Mouse (Mus musculus) liver, embryonic 15.5 days (tissue): ENCODE data around the gene Psmb11. TPM values are rescaled to one million over a fixed set of nuclear protein-coding genes. Genes with fewer than 3 reads are reported as not detected.
A peak's percentile ranks its signal among the peaks of the same experiment; 100 is the strongest.

Source experiments
- ATAC-seq: fragments of 200-750 bp; cut with Nextera tagmentation; 2 replicates; pipeline ENCODE4 v1.8.0; 2017; ENCODE audit warnings: moderate number of reproducible peaks, mild to moderate bottlenecking, moderate library complexity; ENCODE audit not compliant: insufficient read depth
- H3K27ac ChIP-seq: fragments of 300-500 bp; sonication (generic); replicated peaks from 2 replicates; pipeline ENCODE4 v1.5.1; 2015; ENCODE audit warnings: mild to moderate bottlenecking, inconsistent platforms
- H3K27me3 ChIP-seq: fragments of 300-500 bp; sonication (generic); 2 replicates; pipeline ENCODE4 v1.6.1; 2015; ENCODE audit warnings: mild to moderate bottlenecking, inconsistent platforms
- H3K36me3 ChIP-seq: fragments of 300-500 bp; sonication (generic); replicated peaks from 2 replicates; pipeline ENCODE4 v1.6.1; 2015; ENCODE audit warnings: moderate library complexity, mild to moderate bottlenecking, inconsistent platforms
- H3K4me1 ChIP-seq: fragments of 300-500 bp; sonication (generic); replicated peaks from 2 replicates; pipeline ENCODE4 v1.6.1; 2015; ENCODE audit warnings: inconsistent platforms
- H3K4me2 ChIP-seq: fragments of 300-500 bp; sonication (generic); 2 replicates; pipeline ENCODE4 v1.6.1; 2015; ENCODE audit warnings: moderate library complexity, mild to moderate bottlenecking, inconsistent platforms
- H3K4me3 ChIP-seq: fragments of 300-500 bp; sonication (generic); replicated peaks from 2 replicates; pipeline ENCODE4 v1.5.1; 2015; ENCODE audit warnings: mild to moderate bottlenecking, inconsistent platforms
- H3K9ac ChIP-seq: fragments of 300-500 bp; sonication (generic); 2 replicates; pipeline ENCODE4 v1.6.1; 2015; ENCODE audit warnings: moderate library complexity, mild to moderate bottlenecking, inconsistent platforms
- H3K9me3 ChIP-seq: fragments of 300-500 bp; sonication (generic); replicated peaks from 2 replicates; pipeline ENCODE4 v1.6.1; 2016; ENCODE audit warnings: inconsistent platforms
- WGBS: fragments of 180-500 bp; shearing (Covaris S2); methylation state at CpG from one replicate; pipeline ENCODE4 v1.1.7; 2015; ENCODE audit warnings: mixed read lengths; ENCODE audit not compliant: insufficient replicate concordance; 5-methylcytosine and 5-hydroxymethylcytosine counted together
- polyA plus RNA-seq: library from polyadenylated mRNA; unstranded; fragments of >200 nt; fragmentation: Nextera tagmentation; extraction: Ambion mirVana; gene quantifications from 2 replicates; pipeline ENCODE4 v1.2.1, GENCODE M21; 2015

The Psmb11 gene
- polyA plus RNA-seq, result not detected in 2 replicates

DNA sequence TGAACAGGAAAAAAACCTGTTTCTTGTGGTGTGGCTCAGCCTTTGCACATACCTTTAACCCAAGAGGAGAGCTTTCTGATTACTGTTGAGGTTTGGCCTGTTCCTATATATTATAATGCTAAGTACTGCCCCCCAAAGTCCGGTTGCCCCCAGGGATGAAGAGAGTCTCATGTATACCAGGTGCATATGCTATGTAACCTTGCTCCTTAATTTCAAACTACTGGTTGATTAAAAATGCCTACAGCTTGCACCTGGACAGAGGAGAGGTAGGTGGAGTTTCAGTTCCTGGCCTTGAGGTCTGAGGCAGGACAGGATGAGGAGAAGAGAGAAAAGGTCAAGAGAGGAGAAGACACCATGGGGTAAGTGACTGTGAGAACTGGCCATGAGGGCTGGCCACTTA lies at the start of gene Psmb11:
TSS of gene Psmb11 (plus strand) at position 301 of the 400 bp plus-strand sequence.
- no peak for ATAC-seq
- H3K27me3 ChIP-seq, result peaks cover 14% of the 10 kb centered on the region
- no peak within 1 kb of the TSS for H3K9ac ChIP-seq
- no peak within 1 kb of the TSS for H3K27ac ChIP-seq
- H3K36me3 ChIP-seq, result peaks cover 4% of the 10 kb centered on the region; the same call in 1 of the 2 replicates
- H3K4me2 ChIP-seq, result no peak within 1 kb of the TSS
- H3K4me3 ChIP-seq, result no peak within 1 kb of the TSS
- H3K9me3 ChIP-seq, result no peaks in the 10 kb centered on the region
- WGBS, result 79% methylated on average over 1 of the region's 1 CpGs
- H3K4me1 ChIP-seq, result peaks cover 22% of the 10 kb centered on the region

DNA sequence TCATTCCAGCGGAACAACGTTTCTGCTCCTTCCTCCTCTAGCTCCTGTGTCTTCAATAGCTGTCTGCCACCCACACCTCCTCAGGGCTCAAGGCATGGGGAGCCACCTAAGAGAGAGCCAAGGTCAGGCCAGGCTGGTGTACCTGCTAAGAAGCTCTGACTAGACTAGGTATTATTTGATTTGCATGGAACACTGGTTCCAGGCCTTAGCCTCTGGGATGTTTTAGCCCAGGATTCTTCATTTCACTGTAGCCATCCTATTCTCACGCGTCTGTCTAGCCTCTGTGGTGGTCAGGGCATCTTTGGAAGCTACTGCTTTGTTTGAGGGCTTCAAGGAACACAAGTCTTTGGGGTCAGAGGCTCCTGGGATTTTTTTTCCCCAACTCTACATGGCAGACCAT lies 49.1 kb upstream of the Psmb11 start:
- Histone ChIP-seq H3K4me2 (no peak overlapping the region), H3K9me3 (no peaks in the 10 kb centered on the region), H3K4me1 (peaks cover 57% of the 10 kb centered on the region), H3K4me3 (no peak overlapping the region), H3K36me3 (peaks cover 13% of the 10 kb centered on the region), H3K9ac (no peak overlapping the region), H3K27ac (no peak overlapping the region), H3K27me3 (peaks cover 70% of the 10 kb centered on the region)
- WGBS, result 70% methylated on average over 4 of the region's 4 CpGs
- no peak for ATAC-seq

DNA sequence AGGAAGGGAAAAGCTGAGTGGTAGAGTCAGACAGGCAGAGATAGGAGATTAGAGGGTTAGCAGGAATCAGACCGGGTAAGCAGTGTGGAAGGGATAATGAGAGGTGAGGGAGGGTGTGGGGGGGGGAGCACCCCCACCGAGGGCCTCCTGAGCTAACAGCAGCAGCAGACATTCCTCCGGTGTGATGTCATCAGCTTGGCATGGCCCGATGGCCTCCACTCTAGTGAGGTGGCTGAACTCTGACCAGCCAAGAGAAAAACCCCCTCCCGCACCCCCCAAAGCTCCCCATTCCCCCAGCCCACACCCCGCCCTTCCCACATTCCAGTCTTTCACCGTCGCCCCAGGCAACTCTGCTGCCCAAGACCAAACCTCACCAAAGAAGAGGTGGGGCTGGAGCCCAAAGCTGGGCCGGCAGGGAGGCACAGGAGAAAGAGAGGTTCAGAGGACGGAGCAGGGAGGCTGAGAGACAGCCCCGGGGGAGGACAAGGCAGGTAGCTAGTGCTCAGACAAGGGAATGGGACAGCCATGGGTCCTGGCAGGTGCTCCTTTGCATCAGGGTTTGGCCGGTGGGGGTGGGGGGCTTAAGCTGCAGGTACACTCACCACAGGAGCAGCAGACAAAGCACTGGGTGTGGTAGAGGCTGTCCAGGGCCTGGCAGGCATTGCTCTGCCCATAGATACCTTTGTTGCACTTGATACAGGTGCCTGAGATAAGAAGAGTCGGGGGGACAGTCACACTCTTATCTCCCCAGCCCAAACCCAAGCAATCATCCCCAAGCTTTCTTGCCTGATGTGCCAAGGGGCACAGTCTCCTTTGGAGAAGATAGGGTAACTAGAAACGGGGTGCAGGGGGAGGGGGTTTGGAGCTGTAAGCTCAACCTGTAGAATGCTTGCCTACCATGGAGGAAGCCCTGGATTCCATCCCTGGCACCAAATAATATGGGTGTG lies 48.2 kb upstream of the Psmb11 start:
- ATAC-seq, result peak; percentile 29; the same call in 1 of the 2 replicates
- H3K9ac ChIP-seq, result no peak overlapping the region; the same call in 1 of the 2 replicates
- WGBS, result 33% methylated on average over 14 of the region's 14 CpGs
- H3K36me3 ChIP-seq, result peaks cover 9% of the 10 kb centered on the region
- peak overlapping the region; percentile 49 for H3K4me2 ChIP-seq
- peak overlapping the region; percentile 9; the same call in 1 of the 2 replicates for H3K4me3 ChIP-seq
- H3K27ac ChIP-seq, result no peak overlapping the region; the same call in 1 of the 2 replicates
- peaks cover 79% of the 10 kb centered on the region for H3K27me3 ChIP-seq
- peaks cover 67% of the 10 kb centered on the region for H3K4me1 ChIP-seq
- no peaks in the 10 kb centered on the region for H3K9me3 ChIP-seq

DNA sequence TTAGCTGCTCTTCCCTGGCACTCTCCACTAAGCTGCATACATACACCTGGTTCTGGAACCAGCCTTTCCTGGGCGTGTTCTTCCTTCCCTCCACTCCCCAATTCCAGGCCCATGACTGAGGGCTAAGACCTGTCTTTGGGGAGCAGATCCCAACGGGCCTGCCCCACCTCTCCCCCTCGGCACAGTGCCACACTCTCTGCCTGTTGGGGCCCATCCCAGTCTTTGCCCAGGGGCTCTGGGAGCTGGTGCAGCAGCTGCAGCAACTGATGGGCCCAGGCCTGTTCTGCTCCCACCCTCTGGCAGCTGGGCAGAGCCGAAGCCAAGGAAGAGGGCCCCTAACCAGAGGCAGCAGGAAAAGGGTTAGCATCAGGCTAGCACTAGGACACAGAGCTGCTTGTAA lies 47.0 kb upstream of the Psmb11 start:
- H3K4me1 ChIP-seq, result peaks cover 76% of the 10 kb centered on the region

DNA sequence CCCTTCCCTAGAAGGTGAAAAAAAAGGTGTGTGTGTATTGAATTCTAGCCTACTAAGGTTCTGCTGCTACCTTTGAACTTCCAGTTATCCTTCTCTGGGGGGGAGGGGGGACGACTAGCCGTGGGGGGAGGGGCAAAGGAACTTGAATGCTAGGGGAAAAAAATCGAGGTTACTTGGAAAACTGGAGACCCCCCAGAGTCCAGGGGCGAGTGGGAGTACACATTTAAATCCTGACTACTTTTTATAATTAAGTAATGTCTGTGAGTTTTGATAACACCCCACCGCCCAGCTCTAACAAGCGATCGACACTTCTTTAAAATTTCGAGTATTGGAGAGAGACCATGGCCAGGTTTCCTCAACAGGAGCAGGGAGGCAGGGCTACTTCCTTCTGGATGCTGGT lies 46.2 kb upstream of the Psmb11 start:
- ATAC-seq, result no peak
- peaks cover 6% of the 10 kb centered on the region for H3K36me3 ChIP-seq
- no peaks in the 10 kb centered on the region for H3K9me3 ChIP-seq
- H3K9ac ChIP-seq, result no peak overlapping the region
- peak overlapping the region; percentile 68 for H3K4me2 ChIP-seq
- peaks cover 79% of the 10 kb centered on the region for H3K4me1 ChIP-seq
- 13% methylated on average over 8 of the region's 8 CpGs for WGBS
- no peak overlapping the region; the same call in 1 of the 2 replicates for H3K27ac ChIP-seq
- peak overlapping the region; percentile 58 for H3K4me3 ChIP-seq
- peaks cover 96% of the 10 kb centered on the region for H3K27me3 ChIP-seq

More for the DNA sequence above, 47.0 kb upstream of the Psmb11 start:
- Histone ChIP-seq H3K36me3 (peaks cover 6% of the 10 kb centered on the region), H3K27ac (no peak overlapping the region), H3K27me3 (peaks cover 91% of the 10 kb centered on the region), H3K9me3 (no peaks in the 10 kb centered on the region), H3K4me2 (peak overlapping the region; percentile 68), H3K4me3 (peak overlapping the region; percentile 58), H3K9ac (peak overlapping the region; percentile 18; the same call in 1 of the 2 replicates)
- 34% methylated on average over 4 of the region's 4 CpGs for WGBS
- ATAC-seq, result no peak

DNA sequence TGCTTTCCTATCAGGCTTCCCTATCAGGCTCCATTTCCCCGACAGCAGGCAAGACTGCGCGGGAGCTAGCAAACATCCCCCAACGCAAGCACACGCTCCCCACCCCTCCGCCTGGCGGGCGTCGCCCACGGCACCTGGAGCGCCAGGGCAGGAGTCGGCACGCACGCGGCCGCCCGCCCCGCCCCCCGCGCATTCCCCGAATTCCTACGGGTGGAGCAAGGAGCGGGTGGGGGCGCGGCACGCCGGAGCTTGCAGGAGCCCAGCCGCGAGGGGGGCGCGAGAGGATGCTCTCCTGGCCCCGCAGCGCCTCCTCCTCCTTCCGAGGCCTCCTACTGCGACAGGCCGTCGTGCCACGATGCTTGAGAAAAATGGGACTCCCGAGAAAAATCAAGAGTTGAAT lies 45.6 kb upstream of the Psmb11 start:
- Histone ChIP-seq H3K4me1 (peaks cover 76% of the 10 kb centered on the region), H3K36me3 (peaks cover 6% of the 10 kb centered on the region), H3K9me3 (no peaks in the 10 kb centered on the region), H3K27ac (no peak overlapping the region; the same call in 1 of the 2 replicates), H3K4me2 (peak overlapping the region; percentile 68), H3K4me3 (peak overlapping the region; percentile 58), H3K27me3 (peaks cover 92% of the 10 kb centered on the region), H3K9ac (no peak overlapping the region)
- ATAC-seq, result peak; percentile 11; the same call in 1 of the 2 replicates
- WGBS, result 1% methylated on average over 39 of the region's 39 CpGs

DNA sequence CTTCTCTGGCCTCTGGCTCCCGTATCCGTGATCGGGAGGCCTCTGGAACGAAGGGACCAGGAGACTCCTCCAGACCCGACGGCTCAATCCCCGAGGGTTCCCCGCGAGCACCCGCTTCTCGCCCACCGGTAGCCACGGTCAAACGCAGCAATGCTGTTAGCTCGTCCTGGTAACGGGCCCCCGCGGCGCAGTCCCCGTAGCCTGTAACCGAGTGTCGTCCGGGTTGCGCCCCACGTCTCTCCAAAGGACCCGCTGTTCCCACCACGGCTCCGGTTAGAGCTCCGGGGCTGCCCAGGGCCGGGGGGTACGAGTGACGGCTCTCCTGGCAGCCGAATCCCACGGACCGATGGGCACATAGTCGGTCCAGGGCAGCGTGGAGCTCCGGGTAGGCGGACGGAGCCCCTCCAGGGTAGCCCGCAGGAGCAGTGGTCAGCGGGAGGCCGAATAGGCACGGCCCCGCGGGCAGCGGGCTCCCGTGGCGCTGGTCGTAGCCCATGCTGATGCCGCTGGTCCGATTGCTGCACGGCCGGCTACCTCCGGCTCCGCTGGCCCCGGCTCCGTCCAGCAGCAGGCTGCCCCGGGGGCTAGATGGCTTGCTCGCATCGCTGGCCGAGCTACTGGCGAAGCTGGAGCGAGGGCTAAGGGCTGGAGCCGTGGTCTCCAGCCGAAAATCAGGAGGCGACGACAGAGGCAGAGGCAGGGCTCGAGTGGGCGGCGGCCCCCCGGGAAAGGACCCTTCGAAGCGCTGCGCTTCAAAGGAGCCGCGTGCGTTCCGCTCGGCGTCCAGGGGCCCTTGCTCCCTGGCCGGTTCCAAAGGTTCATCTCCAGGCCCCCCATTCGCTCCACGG lies 44.8 kb upstream of the Psmb11 start:
- ATAC-seq, result no peak
- Histone ChIP-seq H3K4me3 (peak overlapping the region; percentile 58), H3K4me1 (peaks cover 76% of the 10 kb centered on the region), H3K9me3 (no peaks in the 10 kb centered on the region), H3K27me3 (peaks cover 85% of the 10 kb centered on the region), H3K27ac (peak overlapping the region; percentile 26; the same call in 1 of the 2 replicates), H3K36me3 (peaks cover under 1% of the 10 kb centered on the region; the same call in 1 of the 2 replicates), H3K4me2 (peak overlapping the region; percentile 68), H3K9ac (peak overlapping the region; percentile 44)
- 2% methylated on average over 84 of the region's 84 CpGs for WGBS

DNA sequence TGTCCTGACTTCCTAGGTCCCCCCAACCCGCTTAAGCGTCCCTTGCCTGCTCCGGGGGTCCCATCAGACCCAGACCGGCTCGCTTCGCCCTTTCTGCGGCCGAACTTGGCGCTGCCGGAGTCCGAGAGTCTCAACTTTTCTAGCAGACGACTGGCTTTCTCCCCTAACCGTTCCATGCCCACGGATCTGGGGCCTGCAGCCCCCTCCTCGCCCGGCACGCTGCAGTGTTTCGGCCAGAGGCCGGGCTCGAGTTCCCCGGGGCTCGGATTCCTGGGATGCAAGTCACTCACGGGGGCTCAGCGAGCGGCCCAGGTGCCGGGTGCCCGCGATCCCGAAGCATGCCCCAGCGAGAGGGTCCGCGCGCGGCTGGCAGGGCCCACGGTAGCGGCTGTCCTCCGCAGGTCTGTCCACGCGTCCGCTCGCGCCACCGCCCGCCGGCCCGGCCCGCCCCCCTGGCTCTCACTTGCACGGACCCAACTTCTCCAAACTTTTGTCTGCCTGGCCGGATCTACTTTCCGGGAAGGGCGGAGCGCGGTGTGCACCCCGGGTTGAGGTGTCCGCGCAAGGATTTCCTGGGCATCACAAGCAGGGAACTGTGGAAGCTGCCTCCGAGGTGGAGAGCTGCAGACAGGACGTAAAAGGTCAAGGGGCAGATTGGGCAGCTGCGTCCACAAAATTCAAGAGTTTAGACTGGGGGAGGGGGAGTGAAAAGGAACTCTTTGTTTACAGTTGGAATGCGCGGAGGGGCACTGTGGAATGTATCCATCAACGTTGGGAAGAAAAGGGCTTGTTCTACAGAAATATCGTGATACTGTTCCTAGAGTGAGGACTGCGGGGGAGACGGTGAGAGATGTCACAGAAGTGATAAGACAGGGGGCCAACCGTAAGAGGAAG lies 43.9 kb upstream of the Psmb11 start, which contains the start of gene Ajuba:
TSS of gene Ajuba (minus strand) at position 470 of the 894 bp plus-strand sequence.
- peak within 1 kb of the TSS; percentile 44 for H3K9ac ChIP-seq
- peaks cover 72% of the 10 kb centered on the region for H3K4me1 ChIP-seq
- H3K27me3 ChIP-seq, result peaks cover 77% of the 10 kb centered on the region
- peak within 1 kb of the TSS; percentile 68 for H3K4me2 ChIP-seq
- under 1% methylated on average over 66 of the region's 66 CpGs for WGBS
- no peaks in the 10 kb centered on the region for H3K9me3 ChIP-seq
- ATAC-seq, result peak; percentile 50; the same call in 1 of the 2 replicates
- peak within 1 kb of the TSS; percentile 58 for H3K4me3 ChIP-seq
- H3K36me3 ChIP-seq, result no peaks in the 10 kb centered on the region
- peak within 1 kb of the TSS; percentile 59 for H3K27ac ChIP-seq

DNA sequence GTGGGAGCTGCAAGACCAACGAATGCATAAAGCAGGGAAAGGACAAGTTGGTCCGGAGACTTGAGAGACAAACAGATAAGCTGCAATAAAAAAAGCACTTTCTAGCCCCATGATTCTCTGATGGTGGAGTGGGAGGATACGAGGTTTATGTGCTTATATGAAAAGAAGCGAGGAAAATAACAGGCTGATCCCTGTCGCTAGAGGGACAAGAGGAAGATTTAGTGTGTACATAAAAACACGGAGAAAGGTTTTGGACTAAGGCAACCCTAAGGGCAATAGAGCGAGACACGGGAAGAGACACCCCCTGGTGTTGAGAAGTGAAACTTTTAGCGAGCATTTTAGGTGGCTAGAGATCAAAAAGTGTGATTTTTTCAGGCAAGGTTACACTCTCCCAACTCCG lies 43.2 kb upstream of the Psmb11 start:
- under 1% methylated on average over 10 of the region's 10 CpGs for WGBS

DNA sequence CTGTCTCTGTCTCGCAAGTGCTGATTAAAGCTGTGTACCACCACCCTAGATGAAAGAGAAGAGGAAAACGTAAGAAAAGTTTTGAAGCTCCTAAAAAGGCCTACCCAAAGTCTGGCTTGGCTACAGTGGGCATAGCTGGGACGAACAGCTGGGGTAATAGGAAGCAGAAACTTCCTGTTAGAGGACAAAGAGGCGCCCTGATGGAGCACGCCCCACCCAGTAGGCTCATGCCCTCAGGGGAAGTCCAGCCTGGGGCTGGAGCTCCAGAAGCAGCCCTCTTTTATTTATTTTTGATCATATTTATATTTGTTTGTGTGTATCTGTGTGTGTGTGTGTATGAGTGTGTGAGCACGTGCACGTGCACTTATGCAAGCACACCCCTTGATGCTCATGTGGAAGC lies 41.6 kb upstream of the Psmb11 start:
- no peak overlapping the region for H3K27ac ChIP-seq
- ATAC-seq, result no peak
- H3K9me3 ChIP-seq, result no peaks in the 10 kb centered on the region
- H3K9ac ChIP-seq, result no peak overlapping the region
- no peak overlapping the region for H3K4me3 ChIP-seq
- H3K4me2 ChIP-seq, result no peak overlapping the region
- H3K36me3 ChIP-seq, result no peaks in the 10 kb centered on the region
- WGBS, result 34% methylated on average over 7 of the region's 7 CpGs
- peaks cover 49% of the 10 kb centered on the region for H3K4me1 ChIP-seq
- H3K27me3 ChIP-seq, result peaks cover 54% of the 10 kb centered on the region

More for the DNA sequence above, 43.2 kb upstream of the Psmb11 start:
- Histone ChIP-seq H3K27me3 (peaks cover 70% of the 10 kb centered on the region), H3K27ac (peak overlapping the region; percentile 59), H3K9ac (0 out of 2 replicates have a peak overlapping the region, but pooled peaks have one; percentile 30), H3K4me3 (peak overlapping the region; percentile 58), H3K4me2 (peak overlapping the region; percentile 68), H3K4me1 (peaks cover 65% of the 10 kb centered on the region), H3K9me3 (no peaks in the 10 kb centered on the region), H3K36me3 (no peaks in the 10 kb centered on the region)
- ATAC-seq, result no peak
